Mouse (Mus musculus): Measurements from ENCODE around the gene Samd4. TPM values are rescaled to one million over a fixed set of nuclear protein-coding genes. Genes with fewer than 3 reads are reported as not detected.

Gene Samd4
- total RNA-seq, 2 experiments from 2014 or later: 25.9 to 29.3 TPM

GRCm38 (mm10) chr14:46904276-46904675 is 21.6 kb downstream of the Samd4 start:
- DNase-seq (ENCODE audit: low spot score in 2 of 2): no peak

- DNase-seq (ENCODE audit: low spot score in 2 of 2): no peak
Observed at GRCm38 (mm10) chr14:46908858-46909257, 26.2 kb downstream of the Samd4 start.

GRCm38 (mm10) chr14:46912496-46912895 is 29.8 kb downstream of the Samd4 start:
- DNase-seq (ENCODE audit: low spot score in 2 of 2): no peak

DNA sequence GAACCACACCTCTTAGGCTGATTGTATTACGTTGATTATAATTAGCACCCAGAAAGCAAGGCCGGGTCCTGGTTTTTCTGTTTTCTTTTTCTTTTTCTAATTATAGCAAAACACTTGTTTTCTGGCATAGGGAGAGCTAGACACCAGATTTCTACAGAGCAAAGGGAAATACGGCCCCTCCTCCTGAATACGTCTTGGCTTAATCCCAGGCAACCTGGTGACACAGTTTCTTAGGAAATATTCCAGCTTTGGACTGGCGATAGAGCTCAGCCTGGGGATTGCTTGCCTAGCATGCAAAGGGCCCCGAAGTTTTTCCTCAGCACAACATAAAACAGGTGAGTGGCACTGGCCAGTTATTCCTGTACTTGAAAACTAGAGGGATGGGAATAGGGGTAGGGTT is 31.7 kb downstream of the Samd4 start:
- DNase-seq (ENCODE audit: low spot score in 2 of 2): no peak

GRCm38 (mm10) chr14:46915555-46915954 is 32.9 kb downstream of the Samd4 start:
- no peak for DNase-seq (ENCODE audit: low spot score in 2 of 2)

DNA sequence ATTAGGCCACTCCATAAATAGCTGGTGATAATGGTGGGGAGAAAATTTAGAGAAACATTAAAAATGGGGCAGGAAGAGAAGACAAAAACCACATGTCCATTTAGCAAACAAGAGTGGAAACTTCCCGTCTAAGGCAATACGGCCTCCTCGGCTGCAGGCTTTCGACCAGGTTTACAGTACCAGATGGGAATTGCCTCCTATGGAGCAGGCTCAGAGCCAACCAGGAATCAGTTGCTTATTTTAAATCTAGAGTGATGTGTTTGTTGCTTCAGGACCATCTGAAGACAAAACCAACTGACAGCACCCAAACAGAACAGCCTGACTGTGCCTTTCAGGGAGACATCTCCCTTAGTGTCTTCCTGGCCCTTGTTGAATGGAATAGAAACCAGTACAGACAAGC is 33.9 kb downstream of the Samd4 start:
- DNase-seq (ENCODE audit: low spot score in 2 of 2): no peak

- no peak for DNase-seq (ENCODE audit: low spot score in 2 of 2)
Observed at GRCm38 (mm10) chr14:46917136-46917535, 34.5 kb downstream of the Samd4 start.

GRCm38 (mm10) chr14:46917581-46917980 is 34.9 kb downstream of the Samd4 start:
- no peak for DNase-seq (ENCODE audit: low spot score in 2 of 2)

GRCm38 (mm10) chr14:46920496-46920895 is 37.8 kb downstream of the Samd4 start:
- peak; percentile 7 to 27 for DNase-seq (ENCODE audit: low spot score in 2 of 2)

GRCm38 (mm10) chr14:46921178-46921975 is 38.7 kb downstream of the Samd4 start:
- DNase-seq (ENCODE audit: low spot score in 2 of 2): no peak

DNA sequence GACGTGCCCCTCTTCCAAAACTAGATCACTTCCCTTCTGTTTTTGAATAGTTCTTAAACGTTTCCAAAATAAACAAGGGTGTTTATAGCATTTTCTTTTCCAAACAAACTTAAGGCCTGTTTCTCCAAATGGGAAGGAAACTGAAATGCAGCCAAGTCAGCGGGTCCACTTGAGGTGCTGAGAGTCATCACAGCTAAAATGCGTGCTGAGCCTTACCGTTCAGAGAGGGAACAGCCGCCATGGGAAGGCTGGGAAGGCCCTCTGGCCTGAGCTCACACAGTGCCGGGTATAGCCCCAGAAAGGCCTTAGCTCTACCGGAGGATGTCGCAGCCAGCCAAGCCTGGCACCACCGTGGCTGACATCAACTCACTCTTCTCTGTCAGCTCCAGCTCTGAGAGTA is 41.3 kb downstream of the Samd4 start:
- DNase-seq (ENCODE audit: low spot score in 2 of 2): no peak

GRCm38 (mm10) chr14:46924422-46924821 is 41.8 kb downstream of the Samd4 start:
- DNase-seq (ENCODE audit: low spot score in 2 of 2): no peak

- DNase-seq (ENCODE audit: low spot score in 2 of 2): no peak
Observed at GRCm38 (mm10) chr14:46928556-46928955, 45.9 kb downstream of the Samd4 start.

DNA sequence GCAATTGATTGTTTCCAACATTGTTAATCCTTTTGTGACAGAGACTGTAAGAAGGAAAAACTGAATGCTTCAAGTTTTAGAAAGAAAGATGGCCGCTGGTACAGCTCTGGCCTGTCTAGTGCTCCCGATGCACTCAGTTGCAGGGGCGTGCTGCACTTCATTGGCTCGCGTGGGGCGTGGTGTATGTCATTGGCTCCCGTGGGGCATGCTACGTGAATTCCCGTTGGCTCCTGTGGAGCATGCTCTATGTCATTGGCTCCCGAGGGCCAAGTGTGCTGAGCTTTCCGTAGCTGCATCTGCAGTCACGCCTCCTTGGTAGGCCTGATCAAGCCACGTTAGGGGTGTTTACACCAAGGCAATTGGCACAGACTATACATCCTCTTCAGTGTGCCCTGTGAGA is 49.5 kb downstream of the Samd4 start:
- DNase-seq (ENCODE audit: low spot score in 2 of 2): no peak

DNA sequence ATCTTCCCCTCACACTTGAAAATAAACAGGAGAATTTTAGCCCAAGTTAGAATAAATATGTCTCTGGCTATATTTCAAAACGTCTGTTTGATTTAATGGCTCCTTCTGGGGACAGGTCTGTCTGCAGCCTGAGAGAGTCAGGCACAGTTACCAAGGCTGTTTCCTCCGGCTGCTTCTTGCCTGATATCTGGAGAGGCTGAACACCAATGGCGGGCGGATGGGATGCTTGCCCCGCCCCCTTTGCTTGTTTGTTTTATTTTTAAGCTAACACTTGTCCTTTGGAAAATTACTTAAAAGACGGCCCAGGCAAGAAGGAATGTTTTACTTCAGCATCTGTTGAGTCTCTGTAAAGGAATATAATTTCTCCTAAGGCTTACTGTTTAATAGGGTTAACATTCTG is 50.1 kb downstream of the Samd4 start:
- no peak for DNase-seq (ENCODE audit: low spot score in 2 of 2)

DNA sequence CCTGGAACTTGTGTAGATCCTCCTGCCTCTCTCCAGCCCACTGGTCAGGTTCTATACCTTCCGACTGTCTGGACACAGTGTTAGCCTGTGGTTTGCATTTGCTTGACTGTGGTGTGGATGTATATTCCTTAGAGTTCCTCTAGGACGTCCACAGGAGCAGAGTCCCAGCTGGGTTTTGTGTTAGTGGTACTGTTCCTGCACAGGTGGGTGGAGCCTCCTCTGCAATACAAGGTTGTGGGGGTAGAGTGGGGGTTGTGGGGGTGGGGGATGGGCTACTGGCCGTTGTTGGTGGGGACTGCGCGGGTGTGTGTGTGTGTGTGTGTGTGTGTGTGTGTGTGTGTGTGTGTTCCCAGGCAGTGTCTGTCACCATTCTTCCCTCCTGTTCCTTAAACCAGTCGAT is 58.4 kb downstream of the Samd4 start:
- no peak for DNase-seq (ENCODE audit: low spot score in 2 of 2)

- peak; percentile 47 to 68 for DNase-seq (ENCODE audit: low spot score in 2 of 2)
Observed at GRCm38 (mm10) chr14:46941896-46942812, 59.5 kb downstream of the Samd4 start.

- no peak for DNase-seq (ENCODE audit: low spot score in 2 of 2)
Observed at GRCm38 (mm10) chr14:46944411-46944810, 61.8 kb downstream of the Samd4 start.

GRCm38 (mm10) chr14:46945903-46946490 is 63.3 kb downstream of the Samd4 start:
- DNase-seq (ENCODE audit: low spot score in 2 of 2): no peak

- DNase-seq (ENCODE audit: low spot score in 2 of 2): no peak
Observed at GRCm38 (mm10) chr14:46947644-46948043, 65.0 kb downstream of the Samd4 start.

DNA sequence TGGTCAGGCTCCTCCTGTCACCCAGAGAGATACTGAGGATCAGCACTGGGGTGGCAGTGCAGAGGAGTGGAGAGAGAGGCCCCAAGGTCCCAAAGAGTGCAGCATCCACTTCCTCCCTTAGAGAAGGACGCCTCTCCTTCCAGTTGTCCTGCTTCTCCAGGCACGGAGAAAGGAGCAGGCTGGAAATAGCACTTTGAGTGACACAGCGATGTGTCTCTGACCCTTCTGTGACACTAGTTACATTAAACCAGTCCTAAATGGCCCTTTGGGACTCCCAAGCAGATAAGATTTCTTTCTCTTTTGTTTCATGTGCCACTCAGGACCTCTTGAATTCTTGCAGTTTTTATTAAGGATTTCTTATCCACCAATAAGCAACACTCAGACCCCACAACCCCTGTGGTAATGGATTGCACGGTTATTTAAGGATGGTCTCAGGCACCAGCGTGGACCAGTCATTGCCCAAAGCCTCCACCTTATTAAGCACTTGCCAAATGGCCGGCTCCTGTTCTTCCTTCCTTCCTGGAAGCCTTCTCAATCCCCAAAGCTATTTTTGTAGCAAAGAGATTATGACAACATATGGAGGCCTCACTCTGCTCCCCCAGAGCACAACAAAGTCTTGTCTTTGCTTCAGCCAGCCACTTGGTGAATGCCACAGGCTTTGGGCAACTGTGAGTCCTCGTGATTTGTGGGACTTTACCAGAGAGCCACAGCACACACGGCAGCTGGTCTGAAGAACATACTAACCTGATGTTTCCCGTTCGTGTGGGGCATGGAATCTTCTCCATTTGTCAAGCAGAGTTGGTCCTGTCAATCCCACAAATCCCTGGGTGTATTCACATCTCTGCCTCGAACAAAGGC is 68.1 kb downstream of the Samd4 start:
- DNase-seq (ENCODE audit: low spot score in 2 of 2): no peak
